Mouse (Mus musculus) ovary, postnatal 14 days (tissue): ENCODE measurements at regions not wholly inside any gene's neighbourhood (a gene's known extent, or its start where the extent isn't known, plus 50 kb on each side); places are given as distances from the start of the nearest gene placed in this dataset.

Experiments used
- DNase-seq: peaks from one replicate; pipeline ENCODE4 v3.0.0; 2022; ENCODE audit warnings: low spot score

- DNase-seq = no peak
These were observed 245.1 kb downstream of the Rps24 start for GRCm38 (mm10) chr14:24731872-24732525.

DNA sequence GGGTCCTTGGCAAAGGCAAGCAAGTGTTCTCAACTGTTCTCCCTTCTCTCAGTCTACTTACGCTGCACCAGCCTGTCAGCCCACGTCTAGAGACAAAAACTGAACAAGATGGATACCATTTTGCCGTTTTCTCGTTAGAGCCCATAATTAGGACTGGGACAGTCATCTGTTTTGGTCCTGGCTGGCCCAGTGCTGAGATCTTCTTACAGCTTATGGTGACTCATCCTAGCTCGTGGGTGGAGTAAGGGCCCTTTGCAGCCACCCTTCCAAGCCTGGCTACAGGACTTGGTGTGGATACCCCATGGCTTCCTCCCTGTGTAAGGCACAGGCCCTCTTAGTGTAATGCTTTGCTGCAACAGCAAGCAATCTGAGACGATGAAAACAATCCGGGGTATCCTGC, 246.4 kb downstream of the Rps24 start:
- no peak for DNase-seq

DNA sequence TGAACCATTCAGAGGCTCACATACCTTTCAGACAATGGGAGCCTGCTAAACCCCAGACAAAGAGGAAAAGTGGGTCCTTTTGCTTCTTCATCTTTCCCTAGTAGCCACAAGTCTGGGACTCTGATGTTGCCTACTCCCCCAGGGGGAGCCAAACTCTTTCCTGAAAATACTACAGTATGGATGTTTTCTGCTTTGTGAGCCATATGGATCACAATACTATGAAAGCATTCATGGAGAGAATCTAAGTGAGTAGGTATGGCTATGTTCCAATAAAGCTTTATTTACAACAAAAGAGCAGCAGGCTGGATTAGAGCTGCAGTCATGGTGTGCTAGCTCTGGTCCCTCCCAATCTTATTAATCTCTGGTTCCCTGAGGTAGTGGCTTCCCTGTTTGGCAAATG, 251.9 kb downstream of the Rps24 start:
- DNase-seq = no peak

- DNase-seq = no peak
These were observed 257.5 kb downstream of the Rps24 start for GRCm38 (mm10) chr14:24744451-24744850.

DNA sequence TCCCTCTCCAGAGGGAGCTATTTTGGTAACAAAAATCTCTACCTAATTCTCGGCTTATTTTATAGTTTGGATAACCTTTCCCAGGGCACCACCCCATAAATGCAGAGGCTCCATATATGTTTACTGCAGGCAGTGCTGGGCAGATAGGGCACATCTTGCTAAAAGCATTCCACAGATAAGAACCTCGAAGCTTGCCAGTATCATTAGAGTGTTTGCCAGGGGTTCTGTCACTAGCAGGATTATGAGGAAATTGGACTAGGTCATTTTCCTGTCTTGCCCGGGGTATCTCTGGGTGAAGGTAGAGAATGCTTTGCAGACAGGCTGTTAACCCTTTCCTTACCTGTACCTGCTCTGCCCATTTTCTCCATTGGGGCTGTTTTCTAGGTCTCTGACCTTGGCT, 258.8 kb downstream of the Rps24 start:
- DNase-seq = no peak

GRCm38 (mm10) chr14:24747471-24747795, 260.5 kb downstream of the Rps24 start:
- DNase-seq = no peak

- no peak for DNase-seq
These were observed 261.0 kb downstream of the Rps24 start for GRCm38 (mm10) chr14:24747796-24748496.

- DNase-seq = no peak
These were observed 261.6 kb downstream of the Rps24 start for GRCm38 (mm10) chr14:24748497-24748862.

GRCm38 (mm10) chr14:24749313-24749712, 262.4 kb downstream of the Rps24 start:
- DNase-seq = no peak

- DNase-seq = no peak
These were observed 264.3 kb downstream of the Rps24 start for GRCm38 (mm10) chr14:24751227-24751626.

GRCm38 (mm10) chr14:24754753-24755152, 267.8 kb downstream of the Rps24 start:
- DNase-seq = no peak

DNA sequence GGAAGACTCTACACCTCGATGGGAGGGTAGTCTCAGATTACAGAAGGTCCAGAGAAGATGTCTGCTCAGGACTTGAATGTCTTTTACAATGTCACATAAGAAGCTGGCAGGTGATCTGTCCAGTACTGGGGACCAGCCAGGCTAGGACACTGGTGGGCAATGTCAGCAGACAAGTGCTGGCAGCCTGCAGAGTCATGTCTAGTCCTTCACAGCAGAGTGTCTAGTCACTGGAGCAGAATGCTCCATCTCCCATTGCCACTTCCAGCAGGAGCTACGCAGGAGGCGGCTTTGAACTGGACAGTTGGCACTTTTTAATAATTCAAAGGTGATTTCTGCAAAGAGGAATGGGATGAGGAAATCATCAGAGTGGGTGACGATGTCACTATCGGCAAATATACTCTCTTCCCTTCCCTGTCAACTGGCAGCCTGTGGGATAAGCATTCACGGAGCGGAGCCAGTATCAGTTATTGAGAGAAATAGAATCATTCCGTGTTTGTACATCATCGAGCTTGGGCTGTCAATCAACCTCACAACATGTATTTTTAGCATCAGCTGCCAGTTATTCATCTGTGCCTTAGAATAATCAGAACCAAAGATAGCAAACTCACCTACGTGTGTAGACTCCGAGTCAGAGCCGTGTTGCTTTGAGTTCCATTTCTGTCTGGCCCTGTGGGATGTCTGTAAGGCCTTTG, 268.6 kb downstream of the Rps24 start:
- DNase-seq = no peak

- DNase-seq = no peak
These were observed 270.4 kb downstream of the Rps24 start for GRCm38 (mm10) chr14:24757302-24757701.

DNA sequence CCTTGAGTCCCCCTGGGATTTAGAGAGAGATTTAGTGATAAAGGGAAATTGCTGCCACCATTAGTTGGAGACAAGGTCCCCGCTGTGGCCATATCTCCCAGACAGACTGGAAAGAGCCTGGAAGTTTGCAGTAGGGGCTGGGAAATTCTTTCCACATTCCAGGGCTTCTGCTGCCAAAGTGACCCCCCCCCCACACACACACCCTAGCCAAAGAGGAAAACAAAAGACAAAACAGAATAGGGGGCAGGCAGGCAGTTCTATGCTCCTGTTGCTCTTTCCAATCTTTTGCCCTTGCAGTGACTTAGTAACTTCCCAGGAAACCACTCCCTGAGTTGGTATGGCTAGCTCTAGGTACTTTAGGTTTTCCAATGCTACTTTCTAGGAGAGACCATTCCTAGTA, 270.9 kb downstream of the Rps24 start:
- DNase-seq = no peak

GRCm38 (mm10) chr14:24760926-24761325, 274.0 kb downstream of the Rps24 start:
- no peak for DNase-seq

- DNase-seq = no peak
These were observed 275.7 kb downstream of the Rps24 start for GRCm38 (mm10) chr14:24762468-24763274.

- DNase-seq = no peak
These were observed 276.4 kb downstream of the Rps24 start for GRCm38 (mm10) chr14:24763275-24763812.

GRCm38 (mm10) chr14:24763845-24764244, 276.9 kb downstream of the Rps24 start:
- DNase-seq = no peak

DNA sequence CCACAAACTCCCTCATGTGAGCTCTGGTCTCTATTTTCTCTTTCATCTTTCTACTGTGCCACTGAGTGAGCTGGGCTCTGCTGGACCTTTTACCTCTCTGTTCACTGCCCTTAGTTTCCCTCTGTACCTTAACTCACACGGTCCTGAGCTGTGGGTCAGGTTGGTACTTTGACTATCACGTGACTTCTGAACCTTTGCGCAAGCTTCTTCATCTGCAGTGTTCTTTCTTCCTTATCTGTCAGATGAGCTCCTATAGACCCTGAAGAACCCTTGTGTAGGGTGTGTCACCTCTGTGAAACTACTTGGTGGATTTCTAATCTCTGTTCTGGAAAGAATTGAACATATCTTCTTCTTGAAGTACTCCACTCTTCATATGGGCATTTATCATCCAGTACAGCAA, 279.3 kb downstream of the Rps24 start:
- no peak for DNase-seq

DNA sequence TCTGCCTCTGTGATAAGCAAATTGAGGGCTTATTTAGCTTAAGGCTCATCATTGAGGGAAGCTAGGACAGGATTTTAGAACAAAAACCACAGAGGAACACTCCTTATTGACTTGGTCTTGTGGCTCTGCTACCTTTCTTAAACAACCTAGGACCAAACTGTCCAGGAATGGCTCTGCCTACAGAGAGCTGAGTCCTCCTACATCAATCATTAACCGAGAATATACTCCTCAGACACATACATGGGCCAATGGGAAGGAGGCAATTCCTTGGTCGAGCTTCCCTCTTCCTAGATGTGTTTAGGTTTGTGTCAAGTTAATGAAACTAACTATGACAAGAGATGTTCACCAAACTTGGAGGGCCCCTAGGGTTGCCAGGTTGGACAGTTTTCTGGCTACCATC, 279.8 kb downstream of the Rps24 start:
- no peak for DNase-seq

- no peak for DNase-seq
These were observed 280.4 kb downstream of the Rps24 start for GRCm38 (mm10) chr14:24767316-24767715.

DNA sequence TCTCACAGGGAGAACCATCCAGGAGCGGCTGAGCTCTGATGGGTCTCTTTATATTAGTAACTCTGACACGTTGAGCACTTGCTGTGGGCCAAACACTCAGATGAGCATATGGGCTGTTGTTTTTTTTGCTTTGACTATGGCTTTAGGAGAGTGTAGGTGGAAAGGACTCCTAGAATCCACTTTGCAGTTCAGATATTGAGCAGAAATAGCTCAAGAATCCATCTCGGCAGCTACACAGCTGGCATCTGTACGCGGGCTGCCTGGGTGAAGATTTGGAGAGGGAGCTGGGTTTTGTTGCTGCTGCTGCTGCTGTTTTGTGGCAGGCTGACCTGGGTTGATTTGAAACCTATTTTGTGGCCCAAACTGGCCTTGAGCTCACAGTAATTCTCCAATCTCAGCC, 281.0 kb downstream of the Rps24 start:
- no peak for DNase-seq
